Comparison of ENCODE assay signal across 8 mouse cellular contexts in the genomic region with DNA sequence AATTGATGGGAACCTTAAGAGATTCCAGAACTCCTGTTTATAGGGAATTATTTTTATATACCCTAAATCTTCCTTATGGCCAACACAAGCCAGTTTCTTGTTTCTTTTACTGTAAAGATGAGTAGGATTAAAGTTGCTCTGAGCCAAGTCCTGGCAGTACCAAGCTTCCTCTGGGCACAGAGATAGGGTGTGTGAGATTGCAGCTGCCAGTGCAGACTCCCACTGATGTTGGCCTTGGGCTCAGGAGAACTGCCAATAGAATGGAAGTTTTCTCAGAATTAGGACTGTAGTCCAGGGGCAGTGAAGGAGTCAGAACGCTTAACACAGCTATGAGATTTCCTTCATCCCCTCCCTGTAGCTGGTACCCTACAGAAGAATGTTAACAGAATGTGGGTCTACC. TPM values are rescaled to one million over a fixed set of nuclear protein-coding genes. Genes with fewer than 3 reads are reported as not detected.
DNase-seq lines count a peak whose midpoint lies in the region; ATAC-seq lines count a peak whose summit lies in the region.

No protein-coding gene starts in this region.

- WGBS in limb, embryonic 13.5 days = 46% methylated on average over 1 of the region's 1 CpGs
- WGBS in stomach, embryonic 16.5 days = 48% methylated on average over 1 of the region's 1 CpGs

- peak overlapping the region; percentile 51; the same call in 1 of the 2 replicates for H3K9ac ChIP-seq in limb, embryonic 13.5 days
- H3K9ac ChIP-seq in stomach, embryonic 16.5 days (ENCODE audit: low read length) = peak overlapping the region; percentile 99; the same call in 1 of the 2 replicates

- intact Hi-C loops in gastrocnemius, postnatal 36 days (cut with DNase I) = no loop called here

- DNase-seq in cerebellum, postnatal 14 days = peak; percentile 49 to 51
- no peak for DNase-seq in cerebellum, postnatal 4 days (ENCODE audit: low spot score in 2 of 2)
- no peak for DNase-seq in gastrocnemius, postnatal 36 days

- no peaks in the 10 kb centered on the region for H3K9me3 ChIP-seq in megakaryocyte, embryonic 14.5 days
- H3K9me3 ChIP-seq in limb, embryonic 13.5 days = no peaks in the 10 kb centered on the region
- no peaks in the 10 kb centered on the region for H3K9me3 ChIP-seq in stomach, embryonic 16.5 days (replicated peaks; ENCODE audit: control insufficient read depth, low read length)

- H3K4me2 ChIP-seq in limb, embryonic 13.5 days (replicated peaks) = peak overlapping the region; percentile 98
- H3K4me2 ChIP-seq in stomach, embryonic 16.5 days (ENCODE audit: low read depth, low read length) = peak overlapping the region; percentile 78

- H3K27me3 ChIP-seq in megakaryocyte, embryonic 14.5 days (replicated peaks) = no peaks in the 10 kb centered on the region
- no peaks in the 10 kb centered on the region for H3K27me3 ChIP-seq in limb, embryonic 13.5 days
- no peaks in the 10 kb centered on the region for H3K27me3 ChIP-seq in stomach, embryonic 16.5 days (ENCODE audit: control insufficient read depth, insufficient read depth, low read length)

- H3K4me3 ChIP-seq in megakaryocyte, embryonic 14.5 days (replicated peaks) = peak overlapping the region; percentile 51
- peak overlapping the region; percentile 87 for H3K4me3 ChIP-seq in limb, embryonic 13.5 days
- H3K4me3 ChIP-seq in stomach, embryonic 16.5 days (replicated peaks; ENCODE audit: low read length) = no peak overlapping the region

- peaks cover 49% of the 10 kb centered on the region for H3K36me3 ChIP-seq in megakaryocyte, embryonic 14.5 days (replicated peaks; ENCODE audit: low read length)
- H3K36me3 ChIP-seq in limb, embryonic 13.5 days = peaks cover 47% of the 10 kb centered on the region
- H3K36me3 ChIP-seq in stomach, embryonic 16.5 days (ENCODE audit: control insufficient read depth, insufficient read depth, low read length) = no peaks in the 10 kb centered on the region

- peaks cover 49% of the 10 kb centered on the region for H3K4me1 ChIP-seq in megakaryocyte, embryonic 14.5 days
- peaks cover 44% of the 10 kb centered on the region for H3K4me1 ChIP-seq in limb, embryonic 13.5 days
- peaks cover 18% of the 10 kb centered on the region for H3K4me1 ChIP-seq in stomach, embryonic 16.5 days (ENCODE audit: control insufficient read depth, insufficient read depth, low read length)

- no peak for ATAC-seq in megakaryocyte, adult 5-6 weeks (ENCODE audit: poor library complexity, severe bottlenecking)
- no peak for ATAC-seq in limb, embryonic 13.5 days (ENCODE audit: low FRiP score, low read depth)
- ATAC-seq in stomach, embryonic 16.5 days (ENCODE audit: insufficient read depth, low FRiP score) = no peak
- ATAC-seq in megakaryocyte progenitor cell, adult 5-6 weeks (replicated peaks; ENCODE audit: poor library complexity) = no peak

- H3K27ac ChIP-seq in limb, embryonic 13.5 days = no peak overlapping the region
- no peak overlapping the region for H3K27ac ChIP-seq in stomach, embryonic 16.5 days (ENCODE audit: low read length)

RNA-seq across cellular contexts. Expression of a gene that starts 1.4 kb away (rescaled TPM):
- polyA plus RNA-seq in megakaryocyte, embryonic 14.5 days (2012; ENCODE audit: insufficient read depth, low replicate concordance) = 13.7 and 36.5 TPM in 2 replicates
- 19.6 and 21.2 TPM in 2 replicates for total RNA-seq in megakaryocyte, adult 5-6 weeks (2015)
- total RNA-seq in megakaryocyte, adult 5-6 weeks (2017) = 14.5 and 16.8 TPM in 2 replicates
- polyA plus RNA-seq in limb, embryonic 13.5 days (2015; fragmentation: Nextera tagmentation; extraction: Ambion mirVana) = 16.1 and 17.4 TPM in 2 replicates
- polyA plus RNA-seq in stomach, embryonic 16.5 days (2015; fragmentation: Nextera tagmentation; extraction: Ambion mirVana) = 3.2 and 3.6 TPM in 2 replicates
- total RNA-seq in megakaryocyte progenitor cell, adult 5-6 weeks (2015) = 13.0 and 15.0 TPM in 2 replicates
- 9.0 and 17.0 TPM in 2 replicates for total RNA-seq in megakaryocyte progenitor cell, adult 5-6 weeks (2017)
- 10 to 100 TPM; 12.7 to 12.9 TPM for total RNA-seq in gastrocnemius, postnatal 36 days (2021)

RNA-seq across cellular contexts. Expression of a gene that starts 1.6 kb away (rescaled TPM):
- 10.1 and 109 TPM in 2 replicates for polyA plus RNA-seq in megakaryocyte, embryonic 14.5 days (2012; ENCODE audit: insufficient read depth, low replicate concordance)
- total RNA-seq in megakaryocyte, adult 5-6 weeks (2015) = 740 and 790 TPM in 2 replicates
- total RNA-seq in megakaryocyte, adult 5-6 weeks (2017) = 901 and 1,038 TPM in 2 replicates
- polyA plus RNA-seq in limb, embryonic 13.5 days (2015; fragmentation: Nextera tagmentation; extraction: Ambion mirVana) = 942 TPM in 2 replicates
- polyA plus RNA-seq in stomach, embryonic 16.5 days (2015; fragmentation: Nextera tagmentation; extraction: Ambion mirVana) = 746 and 843 TPM in 2 replicates
- 703 and 731 TPM in 2 replicates for total RNA-seq in megakaryocyte progenitor cell, adult 5-6 weeks (2015)
- total RNA-seq in megakaryocyte progenitor cell, adult 5-6 weeks (2017) = 770 and 871 TPM in 2 replicates
- 100 to 1,000 TPM; 770 to 834 TPM for total RNA-seq in gastrocnemius, postnatal 36 days (2021)

RNA-seq across cellular contexts. Expression of a gene that starts 17.8 kb away (rescaled TPM):
- 67.6 and 78.3 TPM in 2 replicates for polyA plus RNA-seq in megakaryocyte, embryonic 14.5 days (2012; ENCODE audit: insufficient read depth, low replicate concordance)
- total RNA-seq in megakaryocyte, adult 5-6 weeks (2015) = 122 and 124 TPM in 2 replicates
- 86.9 and 95.9 TPM in 2 replicates for total RNA-seq in megakaryocyte, adult 5-6 weeks (2017)
- 174 and 178 TPM in 2 replicates for polyA plus RNA-seq in limb, embryonic 13.5 days (2015; fragmentation: Nextera tagmentation; extraction: Ambion mirVana)
- polyA plus RNA-seq in stomach, embryonic 16.5 days (2015; fragmentation: Nextera tagmentation; extraction: Ambion mirVana) = 160 and 162 TPM in 2 replicates
- total RNA-seq in megakaryocyte progenitor cell, adult 5-6 weeks (2015) = 83.4 and 98.3 TPM in 2 replicates
- 81.1 and 96.4 TPM in 2 replicates for total RNA-seq in megakaryocyte progenitor cell, adult 5-6 weeks (2017)
- 10 to 100 TPM; 86.7 to 98.5 TPM for total RNA-seq in gastrocnemius, postnatal 36 days (2021)

RNA-seq across cellular contexts. Expression of a gene that starts 19.0 kb away (rescaled TPM):
- polyA plus RNA-seq in megakaryocyte, embryonic 14.5 days (2012; ENCODE audit: insufficient read depth, low replicate concordance) = not detected in 2 replicates
- not detected in 2 replicates for total RNA-seq in megakaryocyte, adult 5-6 weeks (2015)
- not detected in 2 replicates for total RNA-seq in megakaryocyte, adult 5-6 weeks (2017)
- 0.08 TPM in 1 of 2 replicates, not detected in the other for polyA plus RNA-seq in limb, embryonic 13.5 days (2015; fragmentation: Nextera tagmentation; extraction: Ambion mirVana)
- polyA plus RNA-seq in stomach, embryonic 16.5 days (2015; fragmentation: Nextera tagmentation; extraction: Ambion mirVana) = 0.22 and 0.26 TPM in 2 replicates
- not detected in 2 replicates for total RNA-seq in megakaryocyte progenitor cell, adult 5-6 weeks (2015)
- total RNA-seq in megakaryocyte progenitor cell, adult 5-6 weeks (2017) = not detected in 2 replicates
- not detected for total RNA-seq in gastrocnemius, postnatal 36 days (2021)

RNA-seq across cellular contexts. Expression of a gene that starts 39.6 kb away (rescaled TPM):
- not detected in 2 replicates for polyA plus RNA-seq in megakaryocyte, embryonic 14.5 days (2012; ENCODE audit: insufficient read depth, low replicate concordance)
- total RNA-seq in megakaryocyte, adult 5-6 weeks (2015) = 0.21 and 0.58 TPM in 2 replicates
- total RNA-seq in megakaryocyte, adult 5-6 weeks (2017) = 0.24 and 0.59 TPM in 2 replicates
- 11.3 and 11.4 TPM in 2 replicates for polyA plus RNA-seq in limb, embryonic 13.5 days (2015; fragmentation: Nextera tagmentation; extraction: Ambion mirVana)
- polyA plus RNA-seq in stomach, embryonic 16.5 days (2015; fragmentation: Nextera tagmentation; extraction: Ambion mirVana) = 6.1 and 6.6 TPM in 2 replicates
- total RNA-seq in megakaryocyte progenitor cell, adult 5-6 weeks (2015) = 0.20 and 0.42 TPM in 2 replicates
- 0.08 and 0.34 TPM in 2 replicates for total RNA-seq in megakaryocyte progenitor cell, adult 5-6 weeks (2017)
- total RNA-seq in gastrocnemius, postnatal 36 days (2021) = 1 to 10 TPM; 2.1 to 2.6 TPM

Comparison
In these comparisons a context has a peak if more than half of its experiments do, and no peak if none do; other contexts are left out.
1. DNase-seq: peak in cerebellum, postnatal 14 days (2 of 2); none in cerebellum, postnatal 4 days (0 of 2) and gastrocnemius, postnatal 36 days (0 of 2).